Mouse (Mus musculus) midbrain, embryonic 12.5 days (tissue): ENCODE data around the gene Gstm5. TPM values are rescaled to one million over a fixed set of nuclear protein-coding genes. Genes with fewer than 3 reads are reported as not detected.

Experiments
- ATAC-seq: fragments of 200-750 bp; cut with Nextera tagmentation; 2 replicates; pipeline ENCODE4 v1.8.0; 2017; ENCODE audit warnings: low read depth, moderate TSS enrichment, moderate library complexity; ENCODE audit not compliant: low FRiP score
- H3K27ac ChIP-seq: fragments of 300-500 bp; sonication (generic); replicated peaks from 2 replicates; pipeline ENCODE4 v1.5.1; 2016; ENCODE audit warnings: mild to moderate bottlenecking
- H3K27me3 ChIP-seq: fragments of 300-500 bp; sonication (generic); 2 replicates; pipeline ENCODE4 v1.6.1; 2016; ENCODE audit warnings: mild to moderate bottlenecking
- H3K36me3 ChIP-seq: fragments of 300-500 bp; sonication (generic); 2 replicates; pipeline ENCODE4 v1.6.1; 2016
- H3K4me1 ChIP-seq: fragments of 300-500 bp; sonication (generic); 2 replicates; pipeline ENCODE4 v1.6.1; 2016
- H3K4me2 ChIP-seq: fragments of 300-500 bp; sonication (generic); replicated peaks from 2 replicates; pipeline ENCODE4 v1.6.1; 2016; ENCODE audit warnings: mild to moderate bottlenecking, moderate library complexity
- H3K4me3 ChIP-seq: fragments of 300-500 bp; sonication (generic); 2 replicates; pipeline ENCODE4 v1.5.1; 2016; ENCODE audit warnings: mild to moderate bottlenecking
- H3K9ac ChIP-seq: fragments of 300-500 bp; sonication (generic); replicated peaks from 2 replicates; pipeline ENCODE4 v1.6.1; 2016; ENCODE audit warnings: mild to moderate bottlenecking, moderate library complexity
- H3K9me3 ChIP-seq: fragments of 300-500 bp; sonication (generic); 2 replicates; pipeline ENCODE4 v1.6.1; 2016; ENCODE audit warnings: mild to moderate bottlenecking
- WGBS: fragments of 180-500 bp; shearing (Covaris S2); methylation state at CpG from one replicate; pipeline ENCODE4 v1.1.7; 2016; 5-methylcytosine and 5-hydroxymethylcytosine counted together
- polyA plus RNA-seq: library from polyadenylated mRNA; unstranded; fragments of >200 nt; fragmentation: Nextera tagmentation; extraction: Ambion mirVana; gene quantifications from 2 replicates; pipeline ENCODE4 v1.2.1, GENCODE M21; 2016

Gene Gstm5
- polyA plus RNA-seq, 1 experiment from 2014 or later: 219 TPM

- Histone ChIP-seq H3K36me3 (no peaks in the 10 kb centered on the region), H3K4me1 (no peaks in the 10 kb centered on the region), H3K27me3 (no peaks in the 10 kb centered on the region), H3K27ac (no peak overlapping the region), H3K9me3 (no peaks in the 10 kb centered on the region), H3K4me2 (no peak overlapping the region), H3K9ac (no peak overlapping the region), H3K4me3 (no peak overlapping the region)
- 94% methylated on average over 5 of the region's 5 CpGs for WGBS
- no peak for ATAC-seq
These were observed 24.7 kb downstream of the Gstm5 start for GRCm38 (mm10) chr3:107920348-107920747.

DNA sequence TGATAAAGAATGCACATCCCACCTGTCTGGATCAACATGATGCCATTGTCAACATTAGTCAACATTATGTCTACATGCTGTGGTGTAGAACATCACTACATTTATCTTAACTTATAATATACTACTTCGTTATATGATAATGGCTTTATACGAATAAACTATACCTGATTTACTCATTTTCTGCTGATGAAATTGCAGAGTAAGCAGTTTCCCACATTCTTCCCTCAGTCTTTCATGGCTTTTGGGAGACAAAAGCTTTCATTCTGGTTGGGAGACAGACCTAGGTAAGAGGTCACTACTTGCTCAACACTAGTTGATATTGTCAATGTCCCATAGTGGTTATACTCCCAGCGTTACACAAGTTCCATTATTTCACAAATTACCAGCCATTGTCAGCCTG, 29.7 kb downstream of the Gstm5 start:
- no peak overlapping the region for H3K4me2 ChIP-seq
- ATAC-seq: no peak
- H3K27ac ChIP-seq: no peak overlapping the region
- WGBS: 90% methylated on average over 3 of the region's 3 CpGs
- H3K4me1 ChIP-seq: peaks cover 4% of the 10 kb centered on the region; the same call in 1 of the 2 replicates
- H3K36me3 ChIP-seq: no peaks in the 10 kb centered on the region
- H3K4me3 ChIP-seq: no peak overlapping the region
- H3K27me3 ChIP-seq: no peaks in the 10 kb centered on the region
- no peaks in the 10 kb centered on the region for H3K9me3 ChIP-seq
- H3K9ac ChIP-seq: no peak overlapping the region

DNA sequence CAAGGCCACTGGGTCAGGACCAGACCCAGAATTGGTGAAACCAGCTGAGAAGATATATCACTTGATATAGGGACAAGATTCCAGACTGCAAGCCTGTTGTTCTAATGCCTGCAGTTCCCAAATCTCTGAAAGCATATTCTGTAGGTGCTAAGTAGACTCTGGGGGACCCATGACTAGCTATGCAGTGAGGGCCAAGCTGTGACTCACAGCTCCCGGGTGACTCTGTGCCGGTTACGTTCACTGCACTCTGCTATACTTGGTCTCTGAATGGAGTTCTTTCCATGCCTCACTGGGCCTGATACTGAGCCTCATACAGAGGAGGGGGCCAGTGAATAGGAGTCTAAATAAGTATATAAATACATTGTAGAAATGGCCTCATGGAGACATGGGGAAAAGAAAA, 32.2 kb downstream of the Gstm5 start:
- H3K4me1 ChIP-seq: peaks cover 17% of the 10 kb centered on the region
- H3K4me3 ChIP-seq: no peak overlapping the region
- H3K27me3 ChIP-seq: no peaks in the 10 kb centered on the region
- whole genome bisulfite sequencing: 71% methylated on average over 3 of the region's 3 CpGs
- no peak for ATAC-seq
- no peak overlapping the region for H3K9ac ChIP-seq
- no peak overlapping the region for H3K4me2 ChIP-seq
- no peaks in the 10 kb centered on the region for H3K36me3 ChIP-seq
- no peaks in the 10 kb centered on the region for H3K9me3 ChIP-seq
- no peak overlapping the region for H3K27ac ChIP-seq

DNA sequence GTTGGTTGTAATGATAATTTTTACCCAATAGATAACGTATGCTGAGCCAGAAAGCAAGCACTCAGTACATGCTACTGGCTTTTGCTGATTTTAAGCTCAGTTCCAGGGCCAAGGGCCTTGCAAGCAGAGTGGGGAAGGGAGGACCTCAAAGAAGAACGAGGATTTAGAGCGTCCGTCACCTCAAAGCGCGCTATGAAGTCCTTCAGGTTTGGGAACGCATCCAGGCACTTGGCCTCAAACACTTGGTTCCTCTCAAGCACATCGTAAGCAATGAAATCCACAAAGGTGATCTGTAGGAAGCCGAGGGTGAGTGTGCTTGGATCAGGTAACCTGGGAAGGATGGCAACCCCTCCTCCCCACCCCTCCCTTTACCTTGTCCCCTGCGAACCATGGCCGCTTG, 33.1 kb downstream of the Gstm5 start:
- H3K4me2 ChIP-seq: no peak overlapping the region
- ATAC-seq: no peak
- WGBS: 92% methylated on average over 11 of the region's 11 CpGs
- peaks cover 3% of the 10 kb centered on the region; the same call in 1 of the 2 replicates for H3K27me3 ChIP-seq
- H3K9ac ChIP-seq: no peak overlapping the region
- H3K4me1 ChIP-seq: peaks cover 17% of the 10 kb centered on the region
- no peak overlapping the region for H3K4me3 ChIP-seq
- no peak overlapping the region for H3K27ac ChIP-seq
- no peaks in the 10 kb centered on the region for H3K36me3 ChIP-seq
- no peaks in the 10 kb centered on the region for H3K9me3 ChIP-seq

GRCm38 (mm10) chr3:107929243-107929642, 33.6 kb downstream of the Gstm5 start:
- Histone ChIP-seq H3K27me3 (peaks cover 6% of the 10 kb centered on the region; the same call in 1 of the 2 replicates), H3K36me3 (no peaks in the 10 kb centered on the region), H3K4me2 (no peak overlapping the region), H3K4me3 (no peak overlapping the region), H3K9me3 (no peaks in the 10 kb centered on the region), H3K27ac (no peak overlapping the region), H3K9ac (no peak overlapping the region), H3K4me1 (peaks cover 17% of the 10 kb centered on the region)
- 91% methylated on average over 4 of the region's 4 CpGs for WGBS
- no peak for ATAC-seq

- Histone ChIP-seq H3K9me3 (no peaks in the 10 kb centered on the region), H3K4me3 (no peak overlapping the region), H3K27ac (no peak overlapping the region), H3K9ac (no peak overlapping the region), H3K4me2 (no peak overlapping the region), H3K36me3 (no peaks in the 10 kb centered on the region), H3K27me3 (peaks cover 6% of the 10 kb centered on the region), H3K4me1 (peaks cover 17% of the 10 kb centered on the region)
- no peak for ATAC-seq
- 90% methylated on average over 4 of the region's 4 CpGs for WGBS
These were observed 34.1 kb downstream of the Gstm5 start for GRCm38 (mm10) chr3:107929731-107930130.

DNA sequence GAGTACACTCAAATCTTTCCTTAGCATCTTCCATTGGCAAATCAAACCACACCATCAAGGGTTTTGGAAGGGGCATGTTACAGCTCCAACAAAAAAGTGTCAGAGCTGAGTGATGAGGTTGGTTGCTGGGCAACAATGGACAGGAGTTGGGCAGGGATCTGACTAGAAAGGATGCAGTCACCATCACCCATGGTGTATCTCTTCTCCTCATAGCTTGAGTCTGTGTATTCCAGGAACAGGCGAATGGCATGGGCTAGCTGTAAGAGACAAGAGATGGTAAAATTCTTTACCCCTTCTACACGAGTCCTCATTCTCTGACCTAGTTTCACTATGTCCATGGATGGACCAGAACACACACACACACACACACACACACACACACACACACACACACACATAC, 35.5 kb downstream of the Gstm5 start:
- H3K4me3 ChIP-seq: peak overlapping the region; percentile 36
- peak overlapping the region; percentile 90 for H3K27ac ChIP-seq
- peaks cover 6% of the 10 kb centered on the region for H3K27me3 ChIP-seq
- no peaks in the 10 kb centered on the region for H3K9me3 ChIP-seq
- WGBS: 42% methylated on average over 2 of the region's 2 CpGs
- no peaks in the 10 kb centered on the region for H3K36me3 ChIP-seq
- peak overlapping the region; percentile 51 for H3K9ac ChIP-seq
- ATAC-seq: no peak; the same call in 1 of the 2 replicates
- H3K4me1 ChIP-seq: peaks cover 17% of the 10 kb centered on the region
- H3K4me2 ChIP-seq: peak overlapping the region; percentile 54

DNA sequence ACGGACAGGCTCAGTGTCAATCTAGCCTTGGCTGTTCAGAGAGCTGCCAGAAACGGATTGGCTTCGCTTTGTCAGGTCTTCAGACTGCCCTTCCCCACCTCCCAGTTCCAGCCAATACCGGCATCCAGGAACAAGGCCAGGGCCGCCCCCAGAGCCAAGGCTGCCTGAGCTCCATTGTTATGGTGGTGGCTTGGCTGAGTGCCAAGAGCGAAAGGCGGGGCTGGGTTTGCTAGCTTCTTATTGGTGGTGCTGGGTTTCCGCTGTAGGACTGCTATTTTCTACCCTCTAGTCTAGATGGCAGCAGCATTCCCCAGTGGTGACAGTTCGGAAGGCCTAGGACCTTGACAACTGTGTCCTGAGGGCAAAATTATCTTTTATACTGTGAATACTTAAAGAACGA, 36.0 kb downstream of the Gstm5 start, which contains the start of gene Gstm7:
Gene Gstm7, minus strand, starts transcription at position 148 of the 400 bp plus-strand sequence.
- ATAC-seq: peak; percentile 97
- peak within 1 kb of the TSS; percentile 90 for H3K27ac ChIP-seq
- H3K27me3 ChIP-seq: peaks cover 6% of the 10 kb centered on the region
- no peaks in the 10 kb centered on the region for H3K9me3 ChIP-seq
- H3K9ac ChIP-seq: peak within 1 kb of the TSS; percentile 51
- H3K36me3 ChIP-seq: no peaks in the 10 kb centered on the region
- WGBS: 3% methylated on average over 10 of the region's 10 CpGs
- H3K4me2 ChIP-seq: peak within 1 kb of the TSS; percentile 54
- H3K4me1 ChIP-seq: peaks cover 17% of the 10 kb centered on the region
- peak within 1 kb of the TSS; percentile 36 for H3K4me3 ChIP-seq

DNA sequence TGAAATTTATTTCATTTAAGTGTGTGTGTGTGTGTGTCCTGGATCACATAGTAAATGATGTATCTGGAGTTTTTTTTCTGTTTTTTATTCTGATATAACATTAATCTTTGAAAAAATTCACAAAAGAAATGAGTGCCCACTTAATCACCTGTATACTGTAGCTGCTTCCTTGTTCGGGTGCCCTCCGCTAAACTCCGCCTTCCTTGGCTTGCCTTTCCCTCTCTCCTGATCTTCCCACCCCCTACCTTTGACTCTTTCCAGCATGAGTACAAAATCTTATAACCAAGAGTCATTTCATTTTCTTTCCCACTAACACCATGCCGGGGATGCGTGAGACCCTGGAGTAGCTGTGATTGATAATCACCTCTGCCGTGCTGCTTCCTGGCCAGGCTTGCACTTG, 36.5 kb downstream of the Gstm5 start:
- no peak overlapping the region for H3K4me3 ChIP-seq
- ATAC-seq: no peak
- H3K27me3 ChIP-seq: peaks cover 6% of the 10 kb centered on the region
- H3K36me3 ChIP-seq: no peaks in the 10 kb centered on the region
- H3K9ac ChIP-seq: no peak overlapping the region
- H3K4me1 ChIP-seq: peaks cover 17% of the 10 kb centered on the region
- WGBS: 85% methylated on average over 6 of the region's 6 CpGs
- no peak overlapping the region for H3K27ac ChIP-seq
- no peak overlapping the region for H3K4me2 ChIP-seq
- no peaks in the 10 kb centered on the region for H3K9me3 ChIP-seq

- Histone ChIP-seq H3K27ac (no peak overlapping the region), H3K9me3 (no peaks in the 10 kb centered on the region), H3K4me1 (peaks cover 13% of the 10 kb centered on the region), H3K36me3 (no peaks in the 10 kb centered on the region), H3K27me3 (peaks cover 6% of the 10 kb centered on the region), H3K9ac (no peak overlapping the region), H3K4me2 (no peak overlapping the region), H3K4me3 (no peak overlapping the region)
- no peak for ATAC-seq
- 95% methylated on average over 3 of the region's 3 CpGs for WGBS
These were observed 39.6 kb downstream of the Gstm5 start for GRCm38 (mm10) chr3:107935268-107935667.

DNA sequence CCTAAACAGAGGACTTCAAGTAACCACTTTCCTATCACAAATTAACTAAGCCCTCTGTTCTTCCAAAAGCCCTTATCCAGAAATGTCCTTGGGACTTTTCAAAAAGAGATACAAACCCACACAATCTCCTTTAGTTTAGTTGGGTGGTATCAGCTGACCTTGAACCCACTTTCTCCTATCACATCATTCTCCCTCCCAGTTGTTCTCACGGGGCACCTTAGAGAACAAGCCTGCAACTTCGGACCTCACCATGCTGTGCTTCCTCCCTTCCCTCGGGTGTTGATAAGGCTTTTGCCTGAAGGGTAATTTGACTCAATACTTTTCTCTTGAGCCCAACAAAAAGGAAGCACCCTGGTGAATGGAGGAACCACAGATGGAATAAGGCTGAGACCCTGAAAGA, 40.3 kb downstream of the Gstm5 start:
- Histone ChIP-seq H3K27ac (no peak overlapping the region), H3K9ac (no peak overlapping the region), H3K4me2 (no peak overlapping the region), H3K9me3 (no peaks in the 10 kb centered on the region), H3K4me3 (no peak overlapping the region), H3K4me1 (peaks cover 9% of the 10 kb centered on the region), H3K36me3 (no peaks in the 10 kb centered on the region), H3K27me3 (peaks cover 6% of the 10 kb centered on the region)
- 74% methylated on average over 3 of the region's 3 CpGs for WGBS
- no peak for ATAC-seq

DNA sequence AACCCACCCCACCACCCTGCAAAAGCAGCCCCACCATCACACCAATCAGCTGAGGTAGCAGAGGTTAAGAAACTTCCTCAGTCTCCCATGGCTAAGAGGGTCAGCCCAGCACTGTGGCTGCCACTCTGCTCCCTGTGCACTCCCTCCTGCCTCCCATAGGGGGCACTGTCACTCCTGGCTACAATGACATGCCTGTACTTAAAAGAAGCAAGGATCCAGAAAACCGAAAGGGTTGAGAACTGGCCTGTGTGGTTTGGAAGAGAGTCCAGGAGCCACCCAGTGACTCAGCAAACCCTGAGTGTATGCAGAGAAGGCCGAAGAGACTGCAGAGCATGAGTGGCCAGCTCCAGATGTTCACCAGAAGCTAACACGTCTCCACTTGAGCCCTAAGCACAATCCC, 43.8 kb downstream of the Gstm5 start:
- Histone ChIP-seq H3K4me1 (0 out of 2 replicates have a peak, but pooled peaks cover 6% of the 10 kb centered on the region), H3K9me3 (no peaks in the 10 kb centered on the region), H3K36me3 (no peaks in the 10 kb centered on the region), H3K4me3 (no peak overlapping the region), H3K9ac (no peak overlapping the region), H3K27me3 (no peaks in the 10 kb centered on the region; the same call in 1 of the 2 replicates), H3K27ac (no peak overlapping the region), H3K4me2 (no peak overlapping the region)
- ATAC-seq: no peak
- WGBS: 48% methylated on average over 3 of the region's 3 CpGs

- Histone ChIP-seq H3K9me3 (no peaks in the 10 kb centered on the region), H3K36me3 (no peaks in the 10 kb centered on the region), H3K4me2 (no peak overlapping the region), H3K4me1 (0 out of 2 replicates have a peak, but pooled peaks cover 6% of the 10 kb centered on the region), H3K27me3 (no peaks in the 10 kb centered on the region), H3K4me3 (no peak overlapping the region), H3K27ac (no peak overlapping the region), H3K9ac (no peak overlapping the region)
- WGBS: 63% methylated on average over 4 of the region's 4 CpGs
- ATAC-seq: no peak
These were observed 44.2 kb downstream of the Gstm5 start for GRCm38 (mm10) chr3:107939830-107940229.
